Mouse (Mus musculus) inflammation-experienced regulatory T-cells, adult 6 months (primary cell): Measurements from ENCODE around the gene Rab29. TPM values are rescaled to one million over a fixed set of nuclear protein-coding genes. Genes with fewer than 3 reads are reported as not detected.
"Not testable (repeated sequence)": the region's sequence is repeated elsewhere in the genome, so short reads cannot be mapped to it uniquely, and the experiment has no call there.

ENCODE experiments used
- ATAC-seq: one replicate; pipeline ENCODE4 v1.8.0; 2017
- polyA plus RNA-seq, 3 experiments: library from polyadenylated mRNA; unstranded; fragments of 100-300 nt; shearing (Covaris generic); gene quantifications; one replicate each; pipeline ENCODE4 v1.2.1; 2017

Gene Rab29
- polyA plus RNA-seq: 10 to 100 TPM; 36.3 to 55.1 (median 42.5) TPM

- peak; percentile 99 for ATAC-seq
These were observed at the start of gene Rab29 for GRCm38 (mm10) chr1:131867093-131867945. TSS of gene Rab29 (plus strand) at chr1:131867224.

GRCm38 (mm10) chr1:131820353-131820752 is 46.7 kb upstream of the Rab29 start:
- not testable (repeated sequence) for ATAC-seq

- ATAC-seq: peak; percentile 80
These were observed 46.1 kb upstream of the Rab29 start for GRCm38 (mm10) chr1:131820887-131821328.

- ATAC-seq: no peak
These were observed 44.7 kb upstream of the Rab29 start for GRCm38 (mm10) chr1:131822292-131822691.

GRCm38 (mm10) chr1:131822856-131823492 is 44.0 kb upstream of the Rab29 start:
- ATAC-seq: no peak

- ATAC-seq: no peak
These were observed 43.5 kb upstream of the Rab29 start for GRCm38 (mm10) chr1:131823563-131823962.

- no peak for ATAC-seq
These were observed 42.4 kb upstream of the Rab29 start for GRCm38 (mm10) chr1:131824528-131825181.

GRCm38 (mm10) chr1:131827207-131827786 is 39.7 kb upstream of the Rab29 start, which contains the start of gene Slc41a1:
TSS of gene Slc41a1 (plus strand) at chr1:131827493.
- ATAC-seq: peak; percentile 26

- peak; percentile 87 for ATAC-seq
These were observed 39.2 kb upstream of the Rab29 start for GRCm38 (mm10) chr1:131827787-131828258.

GRCm38 (mm10) chr1:131828297-131829126 is 38.5 kb upstream of the Rab29 start:
- peak; percentile 14 for ATAC-seq

GRCm38 (mm10) chr1:131829279-131829678 is 37.7 kb upstream of the Rab29 start:
- no peak for ATAC-seq

GRCm38 (mm10) chr1:131830561-131830960 is 36.5 kb upstream of the Rab29 start:
- ATAC-seq: no peak

- ATAC-seq: no peak
These were observed 35.9 kb upstream of the Rab29 start for GRCm38 (mm10) chr1:131830971-131831641.

- peak; percentile 21 for ATAC-seq
These were observed 30.0 kb upstream of the Rab29 start for GRCm38 (mm10) chr1:131837035-131837434.

- no peak for ATAC-seq
These were observed 28.5 kb upstream of the Rab29 start for GRCm38 (mm10) chr1:131838542-131838941.

- ATAC-seq: no peak
These were observed 27.7 kb upstream of the Rab29 start for GRCm38 (mm10) chr1:131839279-131839678.

GRCm38 (mm10) chr1:131842221-131842620 is 24.8 kb upstream of the Rab29 start:
- no peak for ATAC-seq

- no peak for ATAC-seq
These were observed 23.3 kb upstream of the Rab29 start for GRCm38 (mm10) chr1:131843758-131844157.

- ATAC-seq: no peak
These were observed 22.1 kb upstream of the Rab29 start for GRCm38 (mm10) chr1:131844883-131845282.

GRCm38 (mm10) chr1:131846255-131846654 is 20.8 kb upstream of the Rab29 start:
- ATAC-seq: no peak

GRCm38 (mm10) chr1:131861811-131862210 is 5.2 kb upstream of the Rab29 start:
- no peak for ATAC-seq
